Mouse (Mus musculus) embryonic facial prominence, embryonic 14.5 days (tissue): Measurements from ENCODE around the gene Gm5141. TPM values are rescaled to one million over a fixed set of nuclear protein-coding genes. Genes with fewer than 3 reads are reported as not detected.
"Not testable (repeated sequence)": the region's sequence is repeated elsewhere in the genome, so short reads cannot be mapped to it uniquely, and the experiment has no call there.

Experiments
- ATAC-seq: fragments of 200-750 bp; cut with Nextera tagmentation; 2 replicates; pipeline ENCODE4 v1.8.0; 2017; ENCODE audit warnings: low read depth, moderate number of reproducible peaks, moderate TSS enrichment
- DNase-seq: peaks from one replicate; pipeline ENCODE4 v3.0.0-alpha.2; 2015; ENCODE audit warnings: low spot score
- H3K27ac ChIP-seq: fragments of 300-500 bp; sonication (generic); replicated peaks from 2 replicates; pipeline ENCODE4 v1.5.1; 2014; ENCODE audit warnings: low read depth, mild to moderate bottlenecking, low read length, moderate library complexity
- H3K27me3 ChIP-seq: fragments of 300-500 bp; sonication (generic); replicated peaks from 2 replicates; pipeline ENCODE4 v1.6.1; 2014; ENCODE audit warnings: low read length; ENCODE audit not compliant: control insufficient read depth, insufficient read depth
- H3K36me3 ChIP-seq: fragments of 300-500 bp; sonication (generic); 2 replicates; pipeline ENCODE4 v1.6.1; 2014; ENCODE audit warnings: low read length, mixed read lengths; ENCODE audit not compliant: control insufficient read depth, insufficient read depth
- H3K4me1 ChIP-seq: fragments of 300-500 bp; sonication (generic); 2 replicates; pipeline ENCODE4 v1.6.1; 2014; ENCODE audit warnings: antibody characterized with exemption, low read length; ENCODE audit not compliant: control insufficient read depth, insufficient read depth
- H3K4me2 ChIP-seq: fragments of 300-500 bp; sonication (generic); 2 replicates; pipeline ENCODE4 v1.6.1; 2014; ENCODE audit warnings: low read depth, mild to moderate bottlenecking, low read length, moderate library complexity, mixed read lengths
- H3K4me3 ChIP-seq: fragments of 300-500 bp; sonication (generic); 2 replicates; pipeline ENCODE4 v1.5.1; 2014; ENCODE audit warnings: low read depth, mild to moderate bottlenecking, low read length
- H3K9ac ChIP-seq: fragments of 300-500 bp; sonication (generic); 2 replicates; pipeline ENCODE4 v1.6.1; 2014; ENCODE audit warnings: low read depth, mild to moderate bottlenecking, low read length, moderate library complexity, mixed read lengths
- H3K9me3 ChIP-seq: fragments of 300-500 bp; sonication (generic); 2 replicates; pipeline ENCODE4 v1.6.1; 2016; ENCODE audit warnings: low read length; ENCODE audit not compliant: control insufficient read depth
- WGBS: fragments of 180-500 bp; shearing (Covaris S2); extraction: QIAGEN DNeasy Blood & Tissue Kit; methylation state at CpG from one replicate; pipeline ENCODE4 v1.1.7; 2014; 5-methylcytosine and 5-hydroxymethylcytosine counted together
- microRNA counts: library from miRNA; unstranded; fragments of <30 nt; microRNA quantifications from one replicate; lab custom pipeline; 2017
- microRNA-seq: library from miRNA; unstranded; fragments of <30 nt; microRNA quantifications from one replicate; pipeline ENCODE4, GENCODE M21; 2016; ENCODE audit warnings: borderline number of aligned reads
- polyA plus RNA-seq: library from polyadenylated mRNA; unstranded; fragments of >200 nt; fragmentation: Nextera tagmentation; extraction: Ambion mirVana; gene quantifications from 2 replicates; pipeline ENCODE4 v1.2.1, GENCODE M21; 2014

Gene Gm5141
- polyA plus RNA-seq, 1 experiment from 2014 or later: 7.5 TPM

DNA sequence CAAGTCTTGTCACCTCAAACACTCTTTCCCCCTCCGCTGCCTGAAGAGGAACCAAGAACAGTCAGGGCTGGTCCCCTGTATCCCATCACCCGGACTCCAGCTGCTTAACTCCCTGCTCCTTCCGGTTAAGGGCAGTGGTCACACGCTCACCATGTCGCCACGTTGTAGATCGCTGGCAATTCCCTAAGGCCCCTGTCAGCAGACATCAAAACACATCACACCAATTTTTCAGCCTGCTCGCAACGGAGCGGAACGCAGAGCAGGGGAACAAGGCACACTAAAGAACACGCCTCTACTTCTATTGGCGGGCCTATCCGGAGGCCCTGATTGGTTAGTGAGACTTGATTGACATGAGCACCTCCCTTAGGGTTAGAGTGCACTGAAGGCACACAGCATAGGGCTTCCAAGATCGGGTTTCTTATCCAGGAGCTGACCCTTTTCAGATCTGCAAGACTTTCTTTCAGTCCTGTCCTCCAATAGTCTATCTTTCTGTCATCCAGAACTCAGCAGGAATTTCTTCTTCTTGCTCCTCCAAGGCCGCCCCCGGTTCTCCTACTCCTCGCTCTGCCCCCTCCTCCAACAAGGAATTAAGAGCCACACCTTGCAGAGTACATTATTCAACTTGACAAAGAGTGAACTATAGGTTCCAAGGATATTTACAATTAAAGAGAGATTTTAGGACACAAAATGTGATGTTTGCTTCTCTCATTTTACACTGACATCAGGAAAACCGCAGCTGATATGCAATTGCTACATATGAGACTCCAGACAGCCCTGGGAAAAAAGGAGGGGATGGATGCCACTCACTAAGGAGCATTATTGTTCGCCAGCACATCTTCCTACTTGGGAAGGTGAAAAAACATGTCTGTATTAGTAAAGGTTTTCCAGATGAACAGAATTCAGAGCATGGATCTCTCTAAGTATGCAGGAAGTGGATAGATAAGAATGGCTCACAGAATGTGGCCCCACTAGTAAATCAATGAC is 24.9 kb downstream of the Gm5141 start, which contains the start of gene Platr25:
Gene Platr25 (minus strand): TSS at position 278 of the 984 bp plus-strand sequence.
- H3K4me1 ChIP-seq, H3K36me3 ChIP-seq, H3K27ac ChIP-seq, H3K27me3 ChIP-seq, H3K9me3 ChIP-seq: not testable (repeated sequence)
- ATAC-seq (peak; percentile 94), DNase-seq (peak; percentile 86)
- 10% methylated on average over 20 of the region's 20 CpGs for WGBS
- H3K4me3 ChIP-seq: peak within 1 kb of the TSS; percentile 48
- H3K4me2 ChIP-seq: peak within 1 kb of the TSS; percentile 51
- peak within 1 kb of the TSS; percentile 58; the same call in 1 of the 2 replicates for H3K9ac ChIP-seq

DNA sequence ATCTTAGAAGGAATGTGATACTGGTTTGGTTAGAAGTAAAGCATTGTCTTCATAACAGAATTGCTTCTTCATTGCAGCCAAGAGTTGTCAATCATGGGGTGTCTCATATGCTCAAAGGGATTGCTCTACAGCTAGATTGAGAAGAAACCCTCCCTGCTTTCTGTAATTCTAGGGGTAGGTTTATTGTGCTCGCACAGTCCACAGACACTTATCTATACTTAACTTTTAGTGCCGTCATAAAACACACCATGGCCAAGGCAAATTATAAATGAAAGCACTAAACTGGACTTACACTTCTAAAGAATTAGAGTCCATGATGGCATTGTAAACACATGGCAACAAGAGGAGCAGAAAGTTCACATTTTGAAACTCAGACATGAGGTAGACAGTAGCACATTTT is 52.3 kb downstream of the Gm5141 start:
- Histone ChIP-seq H3K4me2 (no peak overlapping the region), H3K27ac (no peak overlapping the region), H3K27me3 (no peaks in the 10 kb centered on the region), H3K9me3 (no peaks in the 10 kb centered on the region), H3K36me3 (no peaks in the 10 kb centered on the region), H3K4me3 (no peak overlapping the region), H3K9ac (no peak overlapping the region), H3K4me1 (no peaks in the 10 kb centered on the region)
- DNase-seq (no peak), ATAC-seq (no peak)
- WGBS: 93% methylated on average over 2 of the region's 2 CpGs

MicroRNAs within 50 kb of the gene (microRNA counts, 519-probe panel; counts per million panel counts)
- microRNA mmu-miR-713 (lab: Ali Mortazavi, UCI): 19.3 counts per million

Small RNAs within 50 kb of the gene (microRNA-seq; reads per million reads assigned to microRNA genes)
- gene Gm24588 (not detected), gene Mir713 (not detected)

Other genes with a start within 250 kb of the Gm5141 start
- gene Zfp935, start 227.3 kb downstream of the Gm5141 start, polyA plus RNA-seq: not detected in 2 replicates
- gene Zfp934, start 214.6 kb downstream of the Gm5141 start, polyA plus RNA-seq: 14.5 and 18.0 TPM in 2 replicates
- gene 6720489N17Rik, start 161.6 kb downstream of the Gm5141 start, polyA plus RNA-seq: 10.5 and 12.1 TPM in 2 replicates
- 27.9 and 28.6 TPM in 2 replicates for gene Platr25, start 25.1 kb downstream of the Gm5141 start, polyA plus RNA-seq
- gene Fbp2, start 72.6 kb upstream of the Gm5141 start, polyA plus RNA-seq: 3.1 and 5.4 TPM in 2 replicates
- 1.2 and 2.0 TPM in 2 replicates for gene Fbp1, start 102.5 kb upstream of the Gm5141 start, polyA plus RNA-seq
- 144 and 166 TPM in 2 replicates for gene 2010111I01Rik, start 179.1 kb upstream of the Gm5141 start, polyA plus RNA-seq